Mouse (Mus musculus) bone marrow macrophage, adult 2 months (primary cell): ENCODE data around the gene Kbtbd6.

Experiments used
- CTCF ChIP-seq: IDR thresholded peaks from 2 replicates; pipeline ENCODE4 v1.5.1; 2012; ENCODE audit warnings: low read depth, mild to moderate bottlenecking, low read length, moderate library complexity
- POLR2A ChIP-seq: IDR thresholded peaks from 2 replicates; pipeline ENCODE4 v1.6.1; 2012; ENCODE audit warnings: mild to moderate bottlenecking, low read depth, low read length, borderline replicate concordance

- no peak for TF ChIP-seq CTCF
- TF ChIP-seq POLR2A = no peak
Measured at GRCm38 (mm10) chr14:79407641-79408040, 44.0 kb upstream of the Kbtbd6 start.
